Mouse (Mus musculus): Measurements from ENCODE around the gene Gosr2.

GRCm38 (mm10) chr11:103707005-103707404 lies 9.3 kb upstream of the Gosr2 start:
- TF ChIP-seq CTCF (IDR thresholded peaks at IDR 0.05; ENCODE audit: extremely low read depth, insufficient read depth, low read length) (no peak), POLR2A (IDR thresholded peaks at IDR 0.05; ENCODE audit: extremely low read depth, insufficient read depth, low read length) (no peak)

Data from cortical plate, adult 2 months (tissue).